Mouse (Mus musculus) embryonic fibroblast, embryonic 13.5 days (primary cell): ENCODE measurements around the gene Psmd9.

Source experiments
- CTCF ChIP-seq: IDR thresholded peaks from 2 replicates; pipeline ENCODE4 v1.5.1; 2011; ENCODE audit warnings: mild to moderate bottlenecking, control low read depth, low read length, moderate library complexity, borderline replicate concordance; ENCODE audit not compliant: insufficient read depth
- POLR2A ChIP-seq: IDR thresholded peaks from 2 replicates; pipeline ENCODE4 v1.6.1; 2011; ENCODE audit warnings: low read depth, mild to moderate bottlenecking, control low read depth, low read length, moderate library complexity

DNA sequence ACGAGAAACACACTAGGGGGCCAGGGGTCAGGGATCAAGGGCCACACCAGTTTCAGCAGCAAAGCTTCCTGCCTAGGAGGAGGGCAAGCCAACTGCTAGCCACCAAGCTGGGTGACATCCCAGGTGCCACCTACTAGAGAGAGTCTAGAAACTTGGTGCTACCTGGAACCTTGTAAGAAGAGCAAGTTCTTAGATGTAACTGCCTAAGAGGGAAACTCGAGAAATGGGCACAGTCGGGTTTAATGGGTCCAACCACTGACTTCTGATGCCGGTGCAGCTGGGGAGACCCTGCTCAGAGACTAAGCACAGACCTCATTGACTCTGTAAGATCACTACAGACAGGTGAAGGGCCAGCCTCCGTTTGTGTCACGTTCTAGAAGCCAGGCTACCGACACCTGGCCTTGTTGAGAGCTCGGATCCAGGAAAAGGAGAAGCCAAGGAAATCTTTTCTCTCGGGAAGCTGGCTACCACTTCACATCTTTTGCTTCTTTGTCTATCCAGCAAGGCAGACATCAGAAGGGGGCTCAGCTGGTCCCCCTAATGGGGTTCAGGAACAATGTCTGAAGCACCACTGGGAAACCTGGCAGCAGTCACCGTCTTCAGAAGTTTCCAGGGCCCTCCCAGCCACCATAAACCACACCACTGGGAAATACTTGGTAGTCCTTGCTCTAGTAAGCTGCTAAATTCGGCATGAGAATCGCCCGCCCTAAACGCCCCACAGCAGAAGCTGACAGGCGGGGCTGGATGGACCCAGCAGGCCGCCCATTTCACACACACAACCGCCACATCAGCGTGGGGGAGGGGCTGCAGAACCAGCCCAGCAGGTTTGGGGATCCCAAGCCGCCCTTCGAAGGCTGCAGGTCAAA, 31.9 kb upstream of the Psmd9 start:
- TF ChIP-seq CTCF (no peak), POLR2A (peak; percentile 55)
